In genomic region chr19:43525566-43525965, GRCm38 (mm10) we compare ENCODE assay signal across 8 mouse cellular contexts. TPM values are rescaled to one million over a fixed set of nuclear protein-coding genes. Genes with fewer than 3 reads are reported as not detected.
DNase-seq lines count a peak whose midpoint lies in the region; ATAC-seq lines count a peak whose summit lies in the region.

No protein-coding gene starts in this region.

- no peak for ATAC-seq in forebrain, embryonic 14.5 days
- ATAC-seq in lung, embryonic 15.5 days (ENCODE audit: borderline replicate concordance, extremely low read depth, low FRiP score, low TSS enrichment) = no peak
- no peak for ATAC-seq in neural tube, embryonic 13.5 days (ENCODE audit: low read depth)
- ATAC-seq in frontal cortex, adult (ENCODE audit: low TSS enrichment) = no peak

- peaks cover 41% of the 10 kb centered on the region for H3K27me3 ChIP-seq in forebrain, embryonic 10.5 days (ENCODE audit: poor library complexity, severe bottlenecking)
- H3K27me3 ChIP-seq in forebrain, embryonic 14.5 days (replicated peaks; ENCODE audit: control insufficient read depth, insufficient read depth, low read length) = no peaks in the 10 kb centered on the region
- H3K27me3 ChIP-seq in lung, embryonic 15.5 days = peaks cover 9% of the 10 kb centered on the region; the same call in 1 of the 2 replicates
- H3K27me3 ChIP-seq in limb, embryonic 10.5 days (ENCODE audit: low read depth, poor library complexity, severe bottlenecking) = 0 out of 2 replicates have a peak, but pooled peaks cover 10% of the 10 kb centered on the region
- H3K27me3 ChIP-seq in neural tube, embryonic 13.5 days = no peaks in the 10 kb centered on the region

- no peak overlapping the region for H3K4me2 ChIP-seq in forebrain, embryonic 14.5 days (ENCODE audit: low read length)
- peak overlapping the region; percentile 79; the same call in 1 of the 2 replicates for H3K4me2 ChIP-seq in lung, embryonic 15.5 days
- H3K4me2 ChIP-seq in neural tube, embryonic 13.5 days = peak overlapping the region; percentile 81

- no peaks in the 10 kb centered on the region for H3K36me3 ChIP-seq in forebrain, embryonic 10.5 days (replicated peaks)
- H3K36me3 ChIP-seq in forebrain, embryonic 14.5 days (ENCODE audit: control insufficient read depth, insufficient read depth, low read length) = no peaks in the 10 kb centered on the region
- H3K36me3 ChIP-seq in lung, embryonic 15.5 days = no peaks in the 10 kb centered on the region
- H3K36me3 ChIP-seq in limb, embryonic 10.5 days = no peaks in the 10 kb centered on the region
- H3K36me3 ChIP-seq in neural tube, embryonic 13.5 days = no peaks in the 10 kb centered on the region

- no peak overlapping the region for H3K9ac ChIP-seq in forebrain, embryonic 14.5 days (ENCODE audit: low read length)
- H3K9ac ChIP-seq in lung, embryonic 15.5 days = no peak overlapping the region
- H3K9ac ChIP-seq in neural tube, embryonic 13.5 days = peak overlapping the region; percentile 81

- H3K9me3 ChIP-seq in forebrain, embryonic 10.5 days = no peaks in the 10 kb centered on the region
- no peaks in the 10 kb centered on the region for H3K9me3 ChIP-seq in forebrain, embryonic 14.5 days (replicated peaks; ENCODE audit: control insufficient read depth, low read length)
- H3K9me3 ChIP-seq in lung, embryonic 15.5 days = no peaks in the 10 kb centered on the region
- no peaks in the 10 kb centered on the region for H3K9me3 ChIP-seq in limb, embryonic 10.5 days (replicated peaks)
- H3K9me3 ChIP-seq in neural tube, embryonic 13.5 days = no peaks in the 10 kb centered on the region

- peak overlapping the region; percentile 71 for H3K4me3 ChIP-seq in forebrain, embryonic 10.5 days
- H3K4me3 ChIP-seq in forebrain, embryonic 14.5 days (ENCODE audit: low read depth, low read length) = no peak overlapping the region
- no peak overlapping the region for H3K4me3 ChIP-seq in lung, embryonic 15.5 days
- peak overlapping the region; percentile 85; the same call in 1 of the 2 replicates for H3K4me3 ChIP-seq in limb, embryonic 10.5 days
- peak overlapping the region; percentile 72 for H3K4me3 ChIP-seq in neural tube, embryonic 13.5 days

- DNase-seq in forebrain, embryonic 10.5 days (ENCODE audit: extremely low spot score, low spot score) = no peak
- DNase-seq in forebrain, embryonic 14.5 days (ENCODE audit: low spot score) = no peak
- DNase-seq in lung, adult 18-20 months = no peak
- no peak for DNase-seq in limb, embryonic 10.5 days (ENCODE audit: low spot score)
- DNase-seq in testis, postnatal 10 days (ENCODE audit: low spot score) = no peak

- 91% methylated on average over 7 of the region's 7 CpGs for WGBS in forebrain, embryonic 10.5 days
- WGBS in forebrain, embryonic 14.5 days = 84% methylated on average over 7 of the region's 7 CpGs
- 80% methylated on average over 7 of the region's 7 CpGs for WGBS in lung, embryonic 15.5 days
- 87% methylated on average over 7 of the region's 7 CpGs for WGBS in limb, embryonic 10.5 days
- 88% methylated on average over 7 of the region's 7 CpGs for WGBS in neural tube, embryonic 13.5 days

- H3K4me1 ChIP-seq in forebrain, embryonic 10.5 days = peaks cover 60% of the 10 kb centered on the region
- H3K4me1 ChIP-seq in forebrain, embryonic 14.5 days (ENCODE audit: control insufficient read depth, insufficient read depth, low read length) = peaks cover 23% of the 10 kb centered on the region
- peaks cover 17% of the 10 kb centered on the region for H3K4me1 ChIP-seq in lung, embryonic 15.5 days
- peaks cover 32% of the 10 kb centered on the region for H3K4me1 ChIP-seq in limb, embryonic 10.5 days
- H3K4me1 ChIP-seq in neural tube, embryonic 13.5 days (replicated peaks) = peaks cover 45% of the 10 kb centered on the region

- H3K27ac ChIP-seq in forebrain, embryonic 10.5 days = no peak overlapping the region
- no peak overlapping the region for H3K27ac ChIP-seq in forebrain, embryonic 14.5 days (ENCODE audit: low read depth, low read length)
- H3K27ac ChIP-seq in lung, embryonic 15.5 days = no peak overlapping the region
- H3K27ac ChIP-seq in limb, embryonic 10.5 days = no peak overlapping the region
- no peak overlapping the region for H3K27ac ChIP-seq in neural tube, embryonic 13.5 days (replicated peaks)

RNA-seq across cellular contexts. Expression of gene Got1, which starts 1.2 kb away (rescaled TPM):
- 57.5 and 63.9 TPM in 2 replicates for polyA plus RNA-seq in forebrain, embryonic 10.5 days (2016; fragmentation: Nextera tagmentation; extraction: Ambion mirVana)
- 56.9 and 65.6 TPM in 2 replicates for polyA plus RNA-seq in forebrain, embryonic 14.5 days (2014; fragmentation: Nextera tagmentation; extraction: Ambion mirVana)
- 27.2 and 31.1 TPM in 2 replicates for polyA plus RNA-seq in lung, embryonic 15.5 days (2015; fragmentation: Nextera tagmentation; extraction: Ambion mirVana)
- 53.9 and 64.8 TPM in 2 replicates for polyA plus RNA-seq in limb, embryonic 10.5 days (2016; fragmentation: Nextera tagmentation; extraction: Ambion mirVana)
- polyA plus RNA-seq in neural tube, embryonic 13.5 days (2015; fragmentation: Nextera tagmentation; extraction: Ambion mirVana) = 83.5 and 88.0 TPM in 2 replicates

Comparison
In these comparisons a context has a peak if more than half of its experiments do, and no peak if none do; other contexts are left out.
1. H3K4me3 ChIP-seq: peak in forebrain, embryonic 10.5 days (single experiment), limb, embryonic 10.5 days (single experiment) and neural tube, embryonic 13.5 days (single experiment); none in forebrain, embryonic 14.5 days (single experiment) and lung, embryonic 15.5 days (single experiment).